Mouse (Mus musculus) MEL-GATA-1-ER (cell line): Measurements from ENCODE around the gene Raet1d.
"Not testable (repeated sequence)": the region's sequence is repeated elsewhere in the genome, so short reads cannot be mapped to it uniquely, and the experiment has no call there.

Experiments used
- DNase-seq: peaks from one replicate; pipeline ENCODE4 v3.0.0-alpha.2; 2012; ENCODE audit warnings: low read depth; ENCODE audit errors: extremely low read depth

Raet1d gene

GRCm38 (mm10) chr10:22360252-22360651 is at the start of gene Raet1d:
TSS of gene Raet1d (plus strand) at chr10:22360552.
- not testable (repeated sequence) for DNase-seq

- no peak for DNase-seq
Observed at GRCm38 (mm10) chr10:22322858-22323257, 37.5 kb upstream of the Raet1d start.

- DNase-seq: not testable (repeated sequence)
Observed at GRCm38 (mm10) chr10:22345721-22346120, 14.6 kb upstream of the Raet1d start.

GRCm38 (mm10) chr10:22353548-22354195 is 6.7 kb upstream of the Raet1d start:
- not testable (repeated sequence) for DNase-seq

DNA sequence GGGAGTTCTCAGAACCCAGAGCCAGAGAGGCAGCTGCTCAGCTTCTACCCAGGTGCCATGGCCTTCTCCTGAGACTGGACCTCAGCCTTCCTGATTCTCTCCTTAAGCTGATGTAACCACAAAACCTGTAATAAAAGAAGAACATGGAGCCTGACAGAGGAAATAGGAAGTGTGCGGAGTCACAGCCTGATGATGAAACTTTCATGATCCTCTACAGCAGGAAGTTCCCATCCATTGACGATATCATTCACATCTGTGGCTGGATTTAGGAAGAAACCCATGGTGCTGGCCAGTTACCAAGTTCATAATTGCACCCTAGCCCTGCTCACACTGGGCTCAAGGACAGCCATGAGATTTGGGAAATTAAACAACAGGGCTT is 6.2 kb upstream of the Raet1d start:
- DNase-seq: not testable (repeated sequence)

- not testable (repeated sequence) for DNase-seq
Observed at GRCm38 (mm10) chr10:22357373-22357772, 3.0 kb upstream of the Raet1d start.

GRCm38 (mm10) chr10:22360957-22361356 is 605 bp downstream of the Raet1d start:
- not testable (repeated sequence) for DNase-seq

- not testable (repeated sequence) for DNase-seq
Observed at GRCm38 (mm10) chr10:22361415-22362352, 1.3 kb downstream of the Raet1d start.

- not testable (repeated sequence) for DNase-seq
Observed at GRCm38 (mm10) chr10:22362466-22362865, 2.1 kb downstream of the Raet1d start.

GRCm38 (mm10) chr10:22364915-22365314 is 4.6 kb downstream of the Raet1d start:
- DNase-seq: not testable (repeated sequence)

GRCm38 (mm10) chr10:22381226-22381625 is 20.9 kb downstream of the Raet1d start:
- not testable (repeated sequence) for DNase-seq

DNA sequence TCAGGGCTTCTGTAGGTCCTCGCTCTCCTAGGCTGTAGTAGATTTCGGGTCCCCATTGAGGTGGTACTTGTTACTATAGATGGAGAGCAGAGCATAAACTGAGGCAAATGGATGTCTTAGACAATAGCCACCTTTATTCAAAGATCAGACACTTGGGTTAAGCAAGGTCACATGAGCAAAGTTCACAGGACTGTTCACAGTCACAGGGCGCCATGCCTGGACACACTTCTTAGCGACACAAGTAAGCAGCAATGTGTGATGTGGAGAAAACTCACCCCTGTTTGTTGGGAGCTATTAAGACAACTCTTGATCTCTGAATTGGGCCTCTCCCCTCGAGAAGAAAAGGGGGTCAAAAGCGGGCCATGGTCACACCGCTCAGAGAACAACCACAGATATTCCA is 29.8 kb downstream of the Raet1d start:
- not testable (repeated sequence) for DNase-seq

DNA sequence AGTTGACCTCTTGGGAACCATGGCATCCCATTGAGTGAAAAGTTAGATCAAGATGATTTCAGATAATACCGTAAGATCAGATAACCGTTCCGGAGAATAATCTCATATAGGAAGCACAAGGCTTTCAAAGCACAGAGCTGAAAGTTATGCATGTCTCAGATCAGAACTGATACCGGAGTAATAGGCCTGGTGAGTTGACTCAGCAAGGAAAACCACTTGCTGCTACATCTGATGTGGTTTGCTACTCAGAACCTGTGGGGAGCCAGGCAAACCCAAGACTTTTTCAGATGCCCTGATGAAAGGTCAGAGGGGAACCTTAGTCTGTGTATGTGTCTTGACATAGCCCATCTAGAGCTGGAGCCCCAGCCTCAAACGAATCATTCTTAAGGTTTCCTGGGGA is 31.3 kb downstream of the Raet1d start:
- DNase-seq: not testable (repeated sequence)

DNA sequence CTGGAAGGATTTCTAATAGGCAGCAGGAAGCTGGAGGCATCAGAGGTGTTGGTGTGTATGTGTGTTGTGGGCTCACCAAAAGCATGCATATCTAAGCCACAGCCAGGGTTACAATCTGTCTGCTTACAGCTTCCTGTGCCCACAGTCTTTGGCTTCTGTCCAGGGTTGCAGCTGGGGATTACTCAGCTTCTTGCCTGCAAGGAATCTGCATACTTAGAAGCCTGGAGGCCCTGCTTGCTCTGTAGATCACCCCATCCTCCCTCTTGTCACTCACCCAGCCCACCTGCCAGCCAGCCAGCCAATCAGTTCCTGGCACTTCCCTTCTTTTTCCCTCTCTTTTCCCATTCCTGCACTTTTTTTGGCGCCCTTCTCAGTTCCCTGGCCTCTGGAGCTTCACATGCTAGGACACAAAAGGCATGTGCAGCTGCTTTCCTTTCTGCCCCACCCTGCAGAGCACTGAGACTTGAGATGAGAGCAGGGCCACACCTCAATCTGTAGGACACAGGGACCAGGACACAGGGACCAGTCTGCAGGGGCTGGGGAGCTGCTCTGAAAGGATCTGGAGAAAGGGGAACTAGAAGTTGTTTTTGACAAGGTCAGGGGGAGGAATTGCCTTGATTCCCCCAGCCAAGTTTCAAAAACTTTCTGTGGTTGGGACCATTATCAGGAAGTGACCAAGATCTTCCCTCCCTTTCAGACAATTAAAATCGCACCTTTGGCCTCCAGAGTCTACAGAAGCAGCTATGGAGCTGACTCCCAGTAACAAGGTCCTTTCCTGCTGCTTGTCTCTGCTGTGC is 32.9 kb downstream of the Raet1d start:
- not testable (repeated sequence) for DNase-seq

DNA sequence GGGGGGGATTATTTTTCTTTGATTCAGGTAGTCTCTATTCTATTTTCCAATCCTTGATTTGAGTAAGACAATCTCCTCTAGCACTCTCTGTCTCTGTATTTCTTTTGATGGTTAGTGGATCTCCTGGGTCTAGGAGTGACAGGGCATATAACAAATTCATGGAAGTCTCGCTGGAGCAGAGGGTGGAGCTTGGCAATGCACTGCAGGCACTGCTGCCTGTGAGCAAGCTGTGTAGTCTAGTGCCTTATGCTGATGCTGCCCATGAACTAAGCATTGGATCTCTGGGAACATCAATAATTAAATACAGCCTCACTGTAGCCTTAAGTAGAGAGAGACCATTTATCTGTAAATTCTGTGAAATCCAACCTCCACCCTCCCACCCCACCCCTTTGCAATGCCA is 36.3 kb downstream of the Raet1d start:
- not testable (repeated sequence) for DNase-seq

- DNase-seq: peak; percentile 30
Observed at GRCm38 (mm10) chr10:22402225-22402917, 42.0 kb downstream of the Raet1d start.

DNA sequence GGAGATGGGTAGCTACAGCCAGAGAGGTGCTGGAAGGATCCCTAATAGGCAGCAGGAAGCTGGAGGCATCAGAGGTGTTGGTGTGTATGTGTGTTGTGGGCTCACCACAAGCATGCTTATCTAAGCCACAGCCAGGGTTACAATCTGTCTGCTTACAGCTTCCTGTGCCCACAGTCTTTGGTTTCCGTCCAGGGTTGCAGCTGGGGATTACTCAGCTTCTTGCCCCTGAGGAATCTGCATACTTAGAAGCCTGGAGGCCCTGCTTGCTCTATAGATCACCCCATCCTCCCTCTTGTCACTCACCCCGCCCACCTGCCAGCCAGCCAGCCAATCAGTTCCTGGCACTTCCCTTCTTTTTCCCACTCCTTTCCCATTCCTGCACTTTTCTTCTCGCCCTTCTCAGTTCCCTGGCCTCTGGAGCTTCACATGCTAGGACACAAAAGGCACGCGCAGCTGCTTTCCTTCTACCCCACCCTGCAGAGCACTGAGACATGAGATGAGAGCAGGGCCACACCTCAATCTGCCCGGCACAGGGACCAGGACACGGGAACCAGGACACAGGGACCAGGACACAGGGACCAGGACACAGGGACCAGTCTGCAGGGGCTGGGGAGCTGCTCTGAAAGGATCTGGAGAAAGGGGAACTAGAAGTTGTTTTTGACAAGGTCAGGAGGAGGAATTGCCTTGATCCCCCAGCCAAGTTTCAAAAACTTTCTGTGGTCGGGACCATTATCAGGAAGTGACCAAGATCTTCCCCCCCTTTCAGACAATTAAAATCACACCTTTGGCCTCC is 53.5 kb downstream of the Raet1d start:
- peak; percentile 19 for DNase-seq
